Mouse (Mus musculus): ENCODE results near the gene Vmn2r79.
"Not testable (repeated sequence)": the region's sequence is repeated elsewhere in the genome, so short reads cannot be mapped to it uniquely, and the experiment has no call there.

Gene Vmn2r79

DNA sequence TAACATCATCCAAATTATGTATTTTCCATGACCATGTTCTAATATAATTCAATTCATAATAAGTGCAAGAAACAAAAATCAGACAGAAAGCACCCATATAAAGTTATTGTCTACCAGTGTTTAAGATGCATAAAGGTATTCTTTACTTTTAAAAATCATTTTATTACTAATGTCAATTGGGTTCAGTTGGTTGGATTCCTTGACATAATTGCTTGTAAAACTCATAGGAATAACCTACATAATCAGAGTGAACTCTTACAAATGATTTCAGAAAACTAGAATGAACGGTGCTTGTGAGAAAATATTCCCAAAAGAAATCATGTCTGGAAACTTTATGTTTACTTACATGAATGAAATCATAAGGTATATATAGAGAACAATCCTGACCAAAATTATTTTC, at the start of gene Vmn2r79:
Gene Vmn2r79 (plus strand): TSS at position 301 of the 400 bp plus-strand sequence.
- not testable (repeated sequence) for DNase-seq (ENCODE audit: low spot score)

DNA sequence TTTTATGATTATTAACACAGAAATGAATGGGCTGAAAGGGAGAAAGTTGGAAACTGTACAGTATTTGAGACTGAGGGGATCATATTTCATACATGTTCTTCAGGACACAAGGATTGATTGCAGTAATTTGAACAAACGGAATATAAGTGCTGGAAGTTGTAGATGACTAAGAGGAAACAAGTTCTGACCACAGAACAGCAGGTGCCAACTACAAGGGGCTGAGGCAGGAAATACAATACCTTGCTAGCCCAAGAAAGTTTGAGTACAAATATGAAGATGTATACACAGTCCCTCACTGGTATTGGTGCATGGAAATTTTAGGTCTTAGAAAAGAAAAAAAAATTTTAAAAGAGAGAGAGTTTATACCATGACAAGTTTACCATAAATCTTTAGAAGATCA, 1.2 kb upstream of the Vmn2r79 start:
- DNase-seq (ENCODE audit: low spot score), result no peak

DNA sequence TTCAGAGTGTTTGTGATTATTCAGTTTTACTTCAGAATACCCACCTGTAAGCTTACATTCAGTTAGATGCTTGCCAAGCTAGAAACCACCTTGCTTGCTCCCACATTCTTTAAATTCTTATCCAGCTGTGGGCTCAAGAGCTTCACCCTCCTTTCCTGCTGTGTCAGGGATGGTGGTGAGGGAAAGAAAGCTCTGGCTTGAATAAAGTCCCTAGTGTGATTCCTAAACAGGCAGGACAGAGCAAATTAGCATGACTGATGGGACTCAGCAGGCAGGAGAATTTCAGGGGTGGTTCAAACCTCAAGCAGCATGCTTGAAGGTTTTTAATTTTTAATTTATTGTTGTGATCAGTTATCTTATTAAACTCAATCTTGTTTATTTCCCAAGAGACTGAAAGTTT, 30.6 kb downstream of the Vmn2r79 start:
- not testable (repeated sequence) for DNase-seq (ENCODE audit: low spot score)

DNA sequence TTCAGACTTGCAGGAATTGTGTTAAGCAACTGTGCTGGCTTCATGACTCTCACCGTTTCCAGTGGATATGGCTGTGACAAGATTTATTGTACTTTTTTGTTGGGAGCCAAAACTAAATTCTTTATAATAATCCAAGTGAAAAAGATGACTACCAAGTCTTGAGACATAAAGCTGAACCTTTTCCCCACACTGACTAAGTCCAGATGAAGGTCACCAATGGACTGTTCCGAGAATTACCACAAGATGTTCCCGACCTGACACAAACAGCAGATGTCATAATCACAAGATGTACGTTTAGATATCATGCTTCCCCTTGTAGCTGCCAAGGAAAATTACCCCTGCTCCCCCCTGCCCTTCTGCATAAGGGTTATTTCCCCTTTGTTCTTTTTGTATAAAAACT, 67.7 kb downstream of the Vmn2r79 start:
- DNase-seq (ENCODE audit: low spot score), result no peak

Measured in ovary, postnatal 10 days (tissue).